Mouse (Mus musculus): ENCODE measurements around the gene Iscu. TPM values are rescaled to one million over a fixed set of nuclear protein-coding genes. Genes with fewer than 3 reads are reported as not detected.
"Not testable (repeated sequence)": the region's sequence is repeated elsewhere in the genome, so short reads cannot be mapped to it uniquely, and the experiment has no call there.

The Iscu gene
- total RNA-seq, 1 experiment: 78.4 TPM

GRCm38 (mm10) chr5:113782624-113783023, 10.1 kb downstream of the Iscu start:
- in situ Hi-C loops (cut with MboI; ENCODE audit: low sequenced_read_pairs in 2 of 2, unreplicated experiment in 2 of 2): no loop called here
- H3K36me3 ChIP-seq (ENCODE audit: control insufficient read depth, insufficient read depth, low read length, poor library complexity, severe bottlenecking): no peaks in the 10 kb centered on the region
- DNase-seq (ENCODE audit: low read depth, low spot score): no peak
- no peaks in the 10 kb centered on the region for H3K4me1 ChIP-seq (ENCODE audit: control insufficient read depth in 2 of 2, insufficient read depth in 2 of 2, low read length in 2 of 2, poor library complexity in 1 of 2)
- TF ChIP-seq CHD2 (IDR thresholded peaks at IDR 0.05; ENCODE audit: low read depth, low read length) (no peak), HCFC1 (IDR thresholded peaks at IDR 0.05; ENCODE audit: borderline replicate concordance, insufficient read depth, low read length) (no peak), ZNF384 (IDR thresholded peaks at IDR 0.05; ENCODE audit: low read depth, low read length) (no peak), MAFK (IDR thresholded peaks at IDR 0.05; ENCODE audit: insufficient read depth, low read depth, low read length) (no peak), ZC3H11A (IDR thresholded peaks at IDR 0.05; ENCODE audit: borderline replicate concordance, low read depth, low read length) (no peak)
- H3K9ac ChIP-seq (ENCODE audit: insufficient read depth, low read depth, low read length, poor library complexity, severe bottlenecking): no peak overlapping the region
- H3K27ac ChIP-seq (ENCODE audit: insufficient read depth, low read depth, low read length, poor library complexity, severe bottlenecking): no peak overlapping the region
- no peaks in the 10 kb centered on the region for H3K9me3 ChIP-seq (ENCODE audit: control insufficient read depth, insufficient read depth, low read depth, low read length)
- H3K4me3 ChIP-seq (ENCODE audit: insufficient read depth in 1 of 2, low read depth in 1 of 2, low read length in 2 of 2, poor library complexity in 1 of 2, severe bottlenecking in 1 of 2): no peak overlapping the region

- TF ChIP-seq MAFK (IDR thresholded peaks at IDR 0.05; ENCODE audit: insufficient read depth, low read depth, low read length) (peak; percentile 83), HCFC1 (IDR thresholded peaks at IDR 0.05; ENCODE audit: borderline replicate concordance, insufficient read depth, low read length) (no peak)
- no peak overlapping the region for H3K9ac ChIP-seq (ENCODE audit: insufficient read depth, low read depth, low read length, poor library complexity, severe bottlenecking)
- peaks cover 0 to 1% of the 10 kb centered on the region in 2 experiments; a peak in 1 of 4 replicates for H3K4me1 ChIP-seq (ENCODE audit: control insufficient read depth in 2 of 2, insufficient read depth in 2 of 2, low read length in 2 of 2, poor library complexity in 1 of 2)
- in situ Hi-C loops (cut with MboI; ENCODE audit: low sequenced_read_pairs in 2 of 2, unreplicated experiment in 2 of 2): no loop called here
- no peaks in the 10 kb centered on the region for H3K36me3 ChIP-seq (ENCODE audit: control insufficient read depth, insufficient read depth, low read length, poor library complexity, severe bottlenecking)
- H3K27ac ChIP-seq (ENCODE audit: insufficient read depth, low read depth, low read length, poor library complexity, severe bottlenecking): no peak overlapping the region
- no peaks in the 10 kb centered on the region for H3K9me3 ChIP-seq (ENCODE audit: control insufficient read depth, insufficient read depth, low read depth, low read length)
- H3K4me3 ChIP-seq (ENCODE audit: insufficient read depth in 1 of 2, low read depth in 1 of 2, low read length in 2 of 2, poor library complexity in 1 of 2, severe bottlenecking in 1 of 2): no peak overlapping the region; a peak in 1 of 4 replicates
- DNase-seq (ENCODE audit: low read depth, low spot score): no peak
Measured at GRCm38 (mm10) chr5:113783581-113784001, 11.0 kb downstream of the Iscu start.

- H3K36me3 ChIP-seq (ENCODE audit: control insufficient read depth, insufficient read depth, low read length, poor library complexity, severe bottlenecking); H3K4me1 ChIP-seq (ENCODE audit: control insufficient read depth in 2 of 2, insufficient read depth in 2 of 2, low read length in 2 of 2, poor library complexity in 1 of 2); H3K9me3 ChIP-seq (ENCODE audit: control insufficient read depth, insufficient read depth, low read depth, low read length); in situ Hi-C loops (cut with MboI; ENCODE audit: low sequenced_read_pairs in 2 of 2, unreplicated experiment in 2 of 2); H3K9ac ChIP-seq (ENCODE audit: insufficient read depth, low read depth, low read length, poor library complexity, severe bottlenecking); DNase-seq (ENCODE audit: low read depth, low spot score); H3K4me3 ChIP-seq (ENCODE audit: insufficient read depth in 1 of 2, low read depth in 1 of 2, low read length in 2 of 2, poor library complexity in 1 of 2, severe bottlenecking in 1 of 2); H3K27ac ChIP-seq (ENCODE audit: insufficient read depth, low read depth, low read length, poor library complexity, severe bottlenecking): not testable (repeated sequence)
Measured at GRCm38 (mm10) chr5:113784104-113784503, 11.6 kb downstream of the Iscu start.

GRCm38 (mm10) chr5:113786985-113787384, 14.4 kb downstream of the Iscu start:
- TF ChIP-seq ZNF384 (IDR thresholded peaks at IDR 0.05; ENCODE audit: low read depth, low read length) (no peak), HCFC1 (IDR thresholded peaks at IDR 0.05; ENCODE audit: borderline replicate concordance, insufficient read depth, low read length) (no peak), MAFK (IDR thresholded peaks at IDR 0.05; ENCODE audit: insufficient read depth, low read depth, low read length) (no peak), CHD2 (IDR thresholded peaks at IDR 0.05; ENCODE audit: low read depth, low read length) (no peak), ZC3H11A (IDR thresholded peaks at IDR 0.05; ENCODE audit: borderline replicate concordance, low read depth, low read length) (no peak)

GRCm38 (mm10) chr5:113788645-113789044, 16.1 kb downstream of the Iscu start:
- Histone ChIP-seq H3K36me3 (ENCODE audit: control insufficient read depth, insufficient read depth, low read length, poor library complexity, severe bottlenecking) (no peaks in the 10 kb centered on the region), H3K4me3 (ENCODE audit: insufficient read depth in 1 of 2, low read depth in 1 of 2, low read length in 2 of 2, poor library complexity in 1 of 2, severe bottlenecking in 1 of 2) (no peak overlapping the region), H3K9me3 (ENCODE audit: control insufficient read depth, insufficient read depth, low read depth, low read length) (no peaks in the 10 kb centered on the region), H3K27ac (ENCODE audit: insufficient read depth, low read depth, low read length, poor library complexity, severe bottlenecking) (no peak overlapping the region), H3K4me1 (ENCODE audit: control insufficient read depth in 2 of 2, insufficient read depth in 2 of 2, low read length in 2 of 2, poor library complexity in 1 of 2) (peaks cover 0 to 10% of the 10 kb centered on the region in 2 experiments; a peak in 1 of 4 replicates), H3K9ac (ENCODE audit: insufficient read depth, low read depth, low read length, poor library complexity, severe bottlenecking) (no peak overlapping the region)
- in situ Hi-C loops (cut with MboI; ENCODE audit: low sequenced_read_pairs in 2 of 2, unreplicated experiment in 2 of 2): no loop called here
- TF ChIP-seq CHD2 (IDR thresholded peaks at IDR 0.05; ENCODE audit: low read depth, low read length) (no peak), ZNF384 (IDR thresholded peaks at IDR 0.05; ENCODE audit: low read depth, low read length) (no peak), ZC3H11A (IDR thresholded peaks at IDR 0.05; ENCODE audit: borderline replicate concordance, low read depth, low read length) (no peak), MAFK (IDR thresholded peaks at IDR 0.05; ENCODE audit: insufficient read depth, low read depth, low read length) (no peak), HCFC1 (IDR thresholded peaks at IDR 0.05; ENCODE audit: borderline replicate concordance, insufficient read depth, low read length) (no peak)
- DNase-seq (ENCODE audit: low read depth, low spot score): no peak

More at GRCm38 (mm10) chr5:113786985-113787384, 14.4 kb downstream of the Iscu start:
- H3K27ac ChIP-seq (ENCODE audit: insufficient read depth, low read depth, low read length, poor library complexity, severe bottlenecking): no peak overlapping the region
- H3K4me1 ChIP-seq (ENCODE audit: control insufficient read depth in 2 of 2, insufficient read depth in 2 of 2, low read length in 2 of 2, poor library complexity in 1 of 2): peaks cover 0 to 10% of the 10 kb centered on the region in 2 experiments; a peak in 1 of 4 replicates
- no peak overlapping the region for H3K9ac ChIP-seq (ENCODE audit: insufficient read depth, low read depth, low read length, poor library complexity, severe bottlenecking)
- H3K36me3 ChIP-seq (ENCODE audit: control insufficient read depth, insufficient read depth, low read length, poor library complexity, severe bottlenecking): no peaks in the 10 kb centered on the region
- no peak overlapping the region for H3K4me3 ChIP-seq (ENCODE audit: insufficient read depth in 1 of 2, low read depth in 1 of 2, low read length in 2 of 2, poor library complexity in 1 of 2, severe bottlenecking in 1 of 2)
- no peaks in the 10 kb centered on the region for H3K9me3 ChIP-seq (ENCODE audit: control insufficient read depth, insufficient read depth, low read depth, low read length)
- no peak for DNase-seq (ENCODE audit: low read depth, low spot score)
- in situ Hi-C loops (cut with MboI; ENCODE audit: low sequenced_read_pairs in 2 of 2, unreplicated experiment in 2 of 2): no loop called here

Data from ES-E14 (cell line).